Mouse (Mus musculus) MEL (cell line): ENCODE data around the gene Ncs1. TPM values are rescaled to one million over a fixed set of nuclear protein-coding genes. Genes with fewer than 3 reads are reported as not detected.

ENCODE experiments used
- DNase-seq: peaks from one replicate; pipeline ENCODE4 v3.0.0; 2011; ENCODE audit warnings: low read depth, low spot score
- H3K27ac ChIP-seq: 2 replicates; pipeline ENCODE4 v1.5.1; 2012; ENCODE audit warnings: low read depth, mild to moderate bottlenecking, control low read depth, low read length, moderate library complexity; ENCODE audit not compliant: control insufficient read depth
- H3K27me3 ChIP-seq, 2 experiments: fragments of 150-350 bp in 1 of 2; sonication (generic) in 1 of 2; 2 replicates each; pipeline ENCODE4 v1.6.1; 2012; ENCODE audit warnings: low read length in 2 of 2, mild to moderate bottlenecking in 2 of 2, improper control_type of control experiment in 1 of 2, moderate library complexity in 1 of 2; ENCODE audit not compliant: insufficient read depth in 2 of 2, control insufficient read depth in 1 of 2
- H3K36me3 ChIP-seq, 2 experiments: 2 replicates each; pipeline ENCODE4 v1.6.1; 2012 to 2014; ENCODE audit warnings: low read length in 2 of 2, improper control_type of control experiment in 1 of 2, inconsistent platforms in 1 of 2, mild to moderate bottlenecking in 1 of 2; ENCODE audit not compliant: insufficient read depth in 2 of 2, control insufficient read depth in 1 of 2
- H3K4me1 ChIP-seq, 2 experiments: fragments of 150-350 bp in 1 of 2; sonication (generic) in 1 of 2; 2 replicates each; pipeline ENCODE4 v1.6.1; 2012; ENCODE audit warnings: low read length in 2 of 2, improper control_type of control experiment in 1 of 2, mild to moderate bottlenecking in 1 of 2; ENCODE audit not compliant: insufficient read depth in 2 of 2, control insufficient read depth in 1 of 2
- H3K4me3 ChIP-seq, 2 experiments: fragments of 150-350 bp in 1 of 2; sonication (generic) in 1 of 2; 2 replicates each; pipeline ENCODE4 v1.5.1; 2012; ENCODE audit warnings: low read depth in 2 of 2, low read length in 2 of 2, mild to moderate bottlenecking in 2 of 2, moderate library complexity in 2 of 2, control low read depth in 1 of 2, improper control_type of control experiment in 1 of 2; ENCODE audit not compliant: control insufficient read depth in 1 of 2, insufficient read depth in 1 of 2
- H3K79me2 ChIP-seq: 2 replicates; pipeline ENCODE4 v1.6.1; 2012; ENCODE audit warnings: mild to moderate bottlenecking, low read length, moderate library complexity; ENCODE audit not compliant: control insufficient read depth, poor library complexity, insufficient read depth
- H3K9ac ChIP-seq: 2 replicates; pipeline ENCODE4 v1.6.1; 2012; ENCODE audit warnings: low read depth, mild to moderate bottlenecking, control low read depth, low read length, moderate library complexity; ENCODE audit not compliant: control insufficient read depth, poor library complexity, severe bottlenecking
- H3K9me3 ChIP-seq: fragments of 150-350 bp; sonication (generic); replicated peaks from 2 replicates; pipeline ENCODE4 v1.6.1; 2012; ENCODE audit warnings: mild to moderate bottlenecking, low read length, improper control_type of control experiment, moderate library complexity; ENCODE audit not compliant: insufficient read depth
- BHLHE40 ChIP-seq: IDR thresholded peaks from 2 replicates; pipeline ENCODE4 v1.6.1; 2012; ENCODE audit warnings: low read depth, mild to moderate bottlenecking, inconsistent platforms, low read length, improper control_type of control experiment, borderline replicate concordance
- CHD1 ChIP-seq: IDR thresholded peaks from 2 replicates; pipeline ENCODE4 v1.6.1; 2012; ENCODE audit warnings: low read depth, mild to moderate bottlenecking, inconsistent platforms, low read length, improper control_type of control experiment
- CTCF ChIP-seq, 3 experiments: IDR thresholded peaks in 2 of 3; conservative IDR thresholded peaks in 1 of 3; 2 replicates each; pipeline ENCODE4 v1.5.1; 2011 to 2012; ENCODE audit warnings: low read length in 3 of 3, low read depth in 2 of 3, mild to moderate bottlenecking in 2 of 3, improper control_type of control experiment in 1 of 3, inconsistent platforms in 1 of 3, mixed read lengths in 1 of 3, moderate library complexity in 1 of 3; ENCODE audit not compliant: control insufficient read depth in 1 of 3, insufficient read depth in 1 of 3, poor library complexity in 1 of 3, severe bottlenecking in 1 of 3
- ELF1 ChIP-seq: IDR thresholded peaks from 2 replicates; pipeline ENCODE4 v1.6.1; 2014; ENCODE audit warnings: low read depth, mild to moderate bottlenecking, inconsistent platforms, low read length, improper control_type of control experiment, moderate library complexity
- GATA1 ChIP-seq: IDR thresholded peaks from 2 replicates; pipeline ENCODE4 v1.6.1; 2011; ENCODE audit warnings: low read depth, low read length, improper control_type of control experiment
- JUND ChIP-seq: IDR thresholded peaks from 2 replicates; pipeline ENCODE4 v1.6.1; 2011; ENCODE audit warnings: low read depth, mild to moderate bottlenecking, improper control_type of control experiment, low read length
- MAFK ChIP-seq: IDR thresholded peaks from 2 replicates; pipeline ENCODE4 v1.6.1; 2011; ENCODE audit warnings: low read depth, mild to moderate bottlenecking, low read length, improper control_type of control experiment, borderline replicate concordance
- MAX ChIP-seq: IDR thresholded peaks from 2 replicates; pipeline ENCODE4 v1.6.1; 2011; ENCODE audit warnings: low read length, improper control_type of control experiment
- MAZ ChIP-seq: IDR thresholded peaks from 2 replicates; pipeline ENCODE4 v1.6.1; 2012; ENCODE audit warnings: low read depth, mild to moderate bottlenecking, inconsistent platforms, low read length, improper control_type of control experiment
- MXI1 ChIP-seq: IDR thresholded peaks from 2 replicates; pipeline ENCODE4 v1.6.1; 2011; ENCODE audit warnings: mild to moderate bottlenecking, low read depth, low read length, improper control_type of control experiment
- MYB ChIP-seq: IDR thresholded peaks from 2 replicates; pipeline ENCODE4 v1.6.1; 2011; ENCODE audit warnings: mild to moderate bottlenecking, low read depth, low read length, improper control_type of control experiment
- MYC ChIP-seq: IDR thresholded peaks from 2 replicates; pipeline ENCODE4 v1.6.1; 2011; ENCODE audit warnings: low read depth, mild to moderate bottlenecking, low read length, improper control_type of control experiment, moderate library complexity
- NELFE ChIP-seq: IDR thresholded peaks from 2 replicates; pipeline ENCODE4 v1.6.1; 2011; ENCODE audit warnings: low read depth, low read length, improper control_type of control experiment
- POLR2A ChIP-seq, 2 experiments: IDR thresholded peaks; 2 replicates each; pipeline ENCODE4 v1.6.1; 2011 to 2012; ENCODE audit warnings: low read length in 2 of 2, mild to moderate bottlenecking in 2 of 2, control low read depth in 1 of 2, improper control_type of control experiment in 1 of 2, low read depth in 1 of 2, moderate library complexity in 1 of 2; ENCODE audit not compliant: control insufficient read depth in 1 of 2, insufficient read depth in 1 of 2, poor library complexity in 1 of 2
- POLR2AphosphoS2 ChIP-seq: IDR thresholded peaks from 2 replicates; pipeline ENCODE4 v1.6.1; 2011; ENCODE audit warnings: low read length, improper control_type of control experiment
- RAD21 ChIP-seq: IDR thresholded peaks from 2 replicates; pipeline ENCODE4 v1.6.1; 2011; ENCODE audit warnings: mild to moderate bottlenecking, low read depth, low read length, improper control_type of control experiment
- RCOR1 ChIP-seq: IDR thresholded peaks from 2 replicates; pipeline ENCODE4 v1.6.1; 2012; ENCODE audit warnings: low read depth, mild to moderate bottlenecking, inconsistent platforms, low read length, improper control_type of control experiment
- SMC3 ChIP-seq: IDR thresholded peaks from 2 replicates; pipeline ENCODE4 v1.6.1; 2011; ENCODE audit warnings: low read depth, low read length, improper control_type of control experiment
- TAL1 ChIP-seq: IDR thresholded peaks from 2 replicates; pipeline ENCODE4 v1.6.1; 2012; ENCODE audit warnings: mild to moderate bottlenecking, inconsistent platforms, low read length, moderate library complexity, mixed read lengths
- UBTF ChIP-seq: IDR thresholded peaks from 2 replicates; pipeline ENCODE4 v1.6.1; 2012; ENCODE audit warnings: low read depth, mild to moderate bottlenecking, inconsistent platforms, low read length, improper control_type of control experiment, moderate library complexity, borderline replicate concordance; ENCODE audit not compliant: insufficient read depth
- USF1 ChIP-seq: IDR thresholded peaks from 2 replicates; pipeline ENCODE4 v1.6.1; 2014; ENCODE audit warnings: low read depth, mild to moderate bottlenecking, inconsistent platforms, low read length, improper control_type of control experiment, moderate library complexity
- USF2 ChIP-seq, 2 experiments: IDR thresholded peaks; 2 replicates each; pipeline ENCODE4 v1.6.1; 2011 to 2012; ENCODE audit warnings: improper control_type of control experiment in 2 of 2, low read length in 2 of 2, borderline replicate concordance in 1 of 2, inconsistent platforms in 1 of 2, low read depth in 1 of 2, mild to moderate bottlenecking in 1 of 2; ENCODE audit not compliant: insufficient read depth in 1 of 2
- ZC3H11A ChIP-seq: IDR thresholded peaks from 2 replicates; pipeline ENCODE4 v1.6.1; 2012; ENCODE audit warnings: low read depth, mild to moderate bottlenecking, inconsistent platforms, low read length, improper control_type of control experiment
- ZMIZ1 ChIP-seq: IDR thresholded peaks from 2 replicates; pipeline ENCODE4 v1.6.1; 2012; ENCODE audit warnings: low read depth, mild to moderate bottlenecking, inconsistent platforms, low read length, improper control_type of control experiment, moderate library complexity
- polyA plus RNA-seq, 2 experiments: library from polyadenylated mRNA; stranded (reverse) in 1 of 2; unstranded in 1 of 2; fragments of >175 nt in 1 of 2; fragments of >200 nt in 1 of 2; gene quantifications; 2 replicates each; pipeline versions ENCODE4 v1.2.1 to v1.2.4; 2012; ENCODE audit warnings: low replicate concordance in 2 of 2, low read depth in 1 of 2; ENCODE audit not compliant: insufficient read length in 2 of 2, insufficient read depth in 1 of 2, missing spikeins in 1 of 2
- total RNA-seq: library from RNA; depleted of rRNA; stranded (reverse); fragments of 300-350 nt; gene quantifications from 2 replicates; pipeline ENCODE4 v1.2.3, GENCODE M21; 2012

The Ncs1 gene
- total and polyA plus RNA-seq, 3 experiments, result 14.5 to 17.6 TPM; not detected in 1

- Histone ChIP-seq H3K4me1 (no peaks in the 10 kb centered on the region), H3K27me3 (peaks cover 5 to 8% of the 10 kb centered on the region in 2 experiments), H3K4me3 (no peak within 1 kb of the TSS), H3K36me3 (no peaks in the 10 kb centered on the region)
- TF ChIP-seq ELF1 (no peak), ZMIZ1 (no peak), CTCF (IDR thresholded peaks at IDR 0.05 in 2 of 3, conservative IDR thresholded peaks at IDR 0.05 in 1 of 3; ENCODE audit: control insufficient read depth in 1 of 3, insufficient read depth in 1 of 3, low read depth in 2 of 3, low read length in 3 of 3, poor library complexity in 1 of 3, severe bottlenecking in 1 of 3) (no peak), USF1 (no peak), MYC (no peak), ZC3H11A (no peak), RAD21 (no peak), MXI1 (no peak), UBTF (no peak), SMC3 (no peak), CHD1 (no peak), MAX (no peak), POLR2AphosphoS2 (no peak), USF2 (IDR thresholded peaks at IDR 0.05; ENCODE audit: borderline replicate concordance in 1 of 2, insufficient read depth in 1 of 2, low read depth in 1 of 2, low read length in 2 of 2) (no peak)
- TF ChIP-seq, all 39 proteins: peak for 0
- Histone ChIP-seq H3K9ac (no peak within 1 kb of the TSS), H3K79me2 (no peaks in the 10 kb centered on the region), H3K27ac (no peak within 1 kb of the TSS), H3K9me3 (no peaks in the 10 kb centered on the region)
- DNase-seq, result no peak
These were observed 68.4 kb downstream of the Ncs1 start, which contains the start of gene Hmcn2 for GRCm38 (mm10) chr2:31314007-31314465. Gene Hmcn2 (plus strand): TSS chr2:31314415.

- Histone ChIP-seq H3K9me3 (no peaks in the 10 kb centered on the region), H3K36me3 (no peaks in the 10 kb centered on the region), H3K27me3 (peaks cover 7 to 13% of the 10 kb centered on the region in 2 experiments), H3K4me1 (no peaks in the 10 kb centered on the region), H3K79me2 (no peaks in the 10 kb centered on the region), H3K9ac (no peak overlapping the region), H3K4me3 (no peak overlapping the region), H3K27ac (no peak overlapping the region)
- no peak for TF ChIP-seq USF2 (IDR thresholded peaks at IDR 0.05; ENCODE audit: borderline replicate concordance in 1 of 2, insufficient read depth in 1 of 2, low read depth in 1 of 2, low read length in 2 of 2)
- TF ChIP-seq GATA1, result no peak
- no peak for TF ChIP-seq MYB
- TF ChIP-seq MAFK, result no peak
- TF ChIP-seq MYC, result no peak
- TF ChIP-seq BHLHE40, result no peak
- no peak for TF ChIP-seq JUND
- TF ChIP-seq SMC3, result no peak
- no peak for TF ChIP-seq TAL1
- no peak for TF ChIP-seq CHD1
- TF ChIP-seq RCOR1, result no peak
- no peak for TF ChIP-seq MAX
- TF ChIP-seq POLR2AphosphoS2, result no peak
- TF ChIP-seq NELFE, result no peak
- no peak for TF ChIP-seq MAZ
- no peak for TF ChIP-seq POLR2A (IDR thresholded peaks at IDR 0.05; ENCODE audit: control insufficient read depth in 1 of 2, insufficient read depth in 1 of 2, low read depth in 1 of 2, low read length in 2 of 2, poor library complexity in 1 of 2)
- no peak for DNase-seq
These were observed 72.5 kb downstream of the Ncs1 start for GRCm38 (mm10) chr2:31318162-31318561.
